Mouse (Mus musculus): ENCODE data around the gene Wipi2.

DNA sequence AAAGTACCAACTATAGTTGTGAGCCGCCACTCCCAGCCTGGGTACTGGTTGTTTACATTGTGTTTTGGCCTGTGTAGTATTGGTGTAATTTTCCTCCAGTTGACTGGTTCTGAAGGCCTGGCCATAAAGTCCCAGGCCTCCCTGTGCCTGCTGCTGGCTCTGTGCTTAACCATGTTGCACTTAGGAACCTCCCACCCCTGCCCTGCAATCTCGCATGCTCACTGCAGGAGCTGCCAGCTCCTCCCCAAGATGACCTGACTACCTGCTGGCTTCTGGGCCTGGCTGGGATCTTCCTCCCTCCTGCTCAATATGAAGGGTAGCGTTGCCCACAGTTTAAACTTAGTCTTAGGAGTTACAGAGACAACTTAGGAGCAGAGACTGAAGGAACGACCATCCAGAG is 24.8 kb downstream of the Wipi2 start:
- TF ChIP-seq POLR2A (IDR thresholded peaks at IDR 0.05; ENCODE audit: borderline replicate concordance, control insufficient read depth, low read depth, low read length) (no peak), CTCF (IDR thresholded peaks at IDR 0.05; ENCODE audit: control insufficient read depth, insufficient read depth, low read length) (no peak)
